Mouse (Mus musculus): ENCODE results near the gene Zmiz1. TPM values are rescaled to one million over a fixed set of nuclear protein-coding genes. Genes with fewer than 3 reads are reported as not detected.

Gene Zmiz1
- polyA plus RNA-seq, 1 experiment from 2014 or later: 55.5 TPM

GRCm38 (mm10) chr14:25665314-25665970, 206.5 kb downstream of the Zmiz1 start:
- Histone ChIP-seq H3K27me3 (ENCODE audit: low read depth, poor library complexity, severe bottlenecking) (no peaks in the 10 kb centered on the region), H3K36me3 (peaks cover 79% of the 10 kb centered on the region), H3K4me1 (no peaks in the 10 kb centered on the region), H3K27ac (0 out of 2 replicates have a peak overlapping the region, but pooled peaks have one; percentile 22), H3K9me3 (replicated peaks) (no peaks in the 10 kb centered on the region), H3K4me3 (no peak overlapping the region)
- WGBS: 72% methylated on average over 19 of the region's 19 CpGs
- no peak for DNase-seq (ENCODE audit: low spot score)

- Histone ChIP-seq H3K27ac (no peak overlapping the region), H3K4me3 (no peak overlapping the region), H3K27me3 (ENCODE audit: low read depth, poor library complexity, severe bottlenecking) (no peaks in the 10 kb centered on the region), H3K4me1 (no peaks in the 10 kb centered on the region), H3K36me3 (peaks cover 65% of the 10 kb centered on the region), H3K9me3 (replicated peaks) (no peaks in the 10 kb centered on the region)
- no peak for DNase-seq (ENCODE audit: low spot score)
- 86% methylated on average over 2 of the region's 2 CpGs for WGBS
Observed at GRCm38 (mm10) chr14:25666668-25667376, 207.8 kb downstream of the Zmiz1 start.

GRCm38 (mm10) chr14:25667587-25667986, 208.6 kb downstream of the Zmiz1 start:
- H3K27ac ChIP-seq: no peak overlapping the region
- no peak overlapping the region for H3K4me3 ChIP-seq
- H3K9me3 ChIP-seq (replicated peaks): no peaks in the 10 kb centered on the region
- H3K36me3 ChIP-seq: peaks cover 57% of the 10 kb centered on the region
- no peaks in the 10 kb centered on the region for H3K27me3 ChIP-seq (ENCODE audit: low read depth, poor library complexity, severe bottlenecking)
- DNase-seq (ENCODE audit: low spot score): no peak
- H3K4me1 ChIP-seq: no peaks in the 10 kb centered on the region
- 74% methylated on average over 3 of the region's 3 CpGs for WGBS

- Histone ChIP-seq H3K4me3 (no peak overlapping the region), H3K36me3 (no peaks in the 10 kb centered on the region), H3K9me3 (replicated peaks) (no peaks in the 10 kb centered on the region), H3K4me1 (no peaks in the 10 kb centered on the region), H3K27ac (no peak overlapping the region), H3K27me3 (ENCODE audit: low read depth, poor library complexity, severe bottlenecking) (no peaks in the 10 kb centered on the region)
- 83% methylated on average over 7 of the region's 7 CpGs for WGBS
- DNase-seq (ENCODE audit: low spot score): no peak
Observed at GRCm38 (mm10) chr14:25679625-25680024, 220.6 kb downstream of the Zmiz1 start.

GRCm38 (mm10) chr14:25682020-25682419, 223.0 kb downstream of the Zmiz1 start:
- H3K27me3 ChIP-seq (ENCODE audit: low read depth, poor library complexity, severe bottlenecking): no peaks in the 10 kb centered on the region
- H3K4me3 ChIP-seq: no peak overlapping the region
- no peaks in the 10 kb centered on the region for H3K36me3 ChIP-seq
- WGBS: 85% methylated on average over 6 of the region's 6 CpGs
- H3K27ac ChIP-seq: no peak overlapping the region
- DNase-seq (ENCODE audit: low spot score): no peak
- peaks cover 9% of the 10 kb centered on the region; the same call in 1 of the 2 replicates for H3K4me1 ChIP-seq
- no peaks in the 10 kb centered on the region for H3K9me3 ChIP-seq (replicated peaks)

- Histone ChIP-seq H3K4me3 (no peak overlapping the region), H3K36me3 (no peaks in the 10 kb centered on the region), H3K27me3 (ENCODE audit: low read depth, poor library complexity, severe bottlenecking) (no peaks in the 10 kb centered on the region), H3K4me1 (peaks cover 9% of the 10 kb centered on the region; the same call in 1 of the 2 replicates), H3K9me3 (replicated peaks) (no peaks in the 10 kb centered on the region), H3K27ac (no peak overlapping the region)
- no peak for DNase-seq (ENCODE audit: low spot score)
- 79% methylated on average over 7 of the region's 7 CpGs for WGBS
Observed at GRCm38 (mm10) chr14:25686216-25686945, 227.4 kb downstream of the Zmiz1 start.

- Histone ChIP-seq H3K9me3 (replicated peaks) (no peaks in the 10 kb centered on the region), H3K27me3 (ENCODE audit: low read depth, poor library complexity, severe bottlenecking) (no peaks in the 10 kb centered on the region), H3K36me3 (no peaks in the 10 kb centered on the region), H3K4me1 (peaks cover 9% of the 10 kb centered on the region; the same call in 1 of the 2 replicates), H3K4me3 (no peak overlapping the region), H3K27ac (no peak overlapping the region)
- WGBS: 87% methylated on average over 10 of the region's 10 CpGs
- no peak for DNase-seq (ENCODE audit: low spot score)
Observed at GRCm38 (mm10) chr14:25686983-25687901, 228.3 kb downstream of the Zmiz1 start.

GRCm38 (mm10) chr14:25693271-25693887, 234.4 kb downstream of the Zmiz1 start:
- Histone ChIP-seq H3K36me3 (peaks cover 28% of the 10 kb centered on the region), H3K4me1 (peaks cover 34% of the 10 kb centered on the region), H3K4me3 (peak overlapping the region; percentile 79), H3K9me3 (replicated peaks) (no peaks in the 10 kb centered on the region), H3K27ac (peak overlapping the region; percentile 89), H3K27me3 (ENCODE audit: low read depth, poor library complexity, severe bottlenecking) (no peaks in the 10 kb centered on the region)
- no peak for DNase-seq (ENCODE audit: low spot score)
- 74% methylated on average over 6 of the region's 6 CpGs for WGBS

GRCm38 (mm10) chr14:25693888-25694568, 235.0 kb downstream of the Zmiz1 start, which contains the start of gene Ppif:
TSS of gene Ppif (plus strand) at chr14:25694154.
- H3K4me1 ChIP-seq: peaks cover 34% of the 10 kb centered on the region
- peaks cover 34% of the 10 kb centered on the region for H3K36me3 ChIP-seq
- H3K27me3 ChIP-seq (ENCODE audit: low read depth, poor library complexity, severe bottlenecking): no peaks in the 10 kb centered on the region
- peak; percentile 100 for DNase-seq (ENCODE audit: low spot score)
- H3K9me3 ChIP-seq (replicated peaks): no peaks in the 10 kb centered on the region
- peak within 1 kb of the TSS; percentile 89 for H3K27ac ChIP-seq
- under 1% methylated on average over 70 of the region's 70 CpGs for WGBS
- H3K4me3 ChIP-seq: peak within 1 kb of the TSS; percentile 79

GRCm38 (mm10) chr14:25694569-25694897, 235.5 kb downstream of the Zmiz1 start:
- no peaks in the 10 kb centered on the region for H3K9me3 ChIP-seq (replicated peaks)
- peaks cover 34% of the 10 kb centered on the region for H3K4me1 ChIP-seq
- no peaks in the 10 kb centered on the region for H3K27me3 ChIP-seq (ENCODE audit: low read depth, poor library complexity, severe bottlenecking)
- H3K4me3 ChIP-seq: peak overlapping the region; percentile 79
- peaks cover 39% of the 10 kb centered on the region for H3K36me3 ChIP-seq
- peak overlapping the region; percentile 89 for H3K27ac ChIP-seq
- WGBS: 1% methylated on average over 10 of the region's 10 CpGs
- peak; percentile 59 for DNase-seq (ENCODE audit: low spot score)

GRCm38 (mm10) chr14:25695059-25695458, 236.1 kb downstream of the Zmiz1 start:
- no peaks in the 10 kb centered on the region for H3K9me3 ChIP-seq (replicated peaks)

More at GRCm38 (mm10) chr14:25695059-25695458, 236.1 kb downstream of the Zmiz1 start:
- Histone ChIP-seq H3K36me3 (peaks cover 44% of the 10 kb centered on the region), H3K4me3 (peak overlapping the region; percentile 79), H3K4me1 (peaks cover 34% of the 10 kb centered on the region), H3K27me3 (ENCODE audit: low read depth, poor library complexity, severe bottlenecking) (no peaks in the 10 kb centered on the region), H3K27ac (peak overlapping the region; percentile 89; the same call in 1 of the 2 replicates)
- DNase-seq (ENCODE audit: low spot score): no peak
- WGBS: 71% methylated on average over 6 of the region's 6 CpGs

All from limb, embryonic 10.5 days (tissue).